Comparison of ENCODE assay signal across 1 mouse cellular context in genomic region chr1:162575098-162575497, GRCm38 (mm10).
TF ChIP-seq lines count a peak whose summit lies in the region.

No protein-coding gene starts in this region.

TF ChIP-seq in MEL, 35 proteins besides CTCF, POLR2A, EP300 and RAD21:
- TF ChIP-seq ELF1 (IDR thresholded peaks at IDR 0.05; ENCODE audit: low read depth, low read length) (no peak), USF1 (IDR thresholded peaks at IDR 0.05; ENCODE audit: low read depth, low read length) (no peak), TAL1 (IDR thresholded peaks at IDR 0.05; ENCODE audit: low read length) (no peak), POLR2AphosphoS2 (IDR thresholded peaks at IDR 0.05; ENCODE audit: low read length) (no peak), SIN3A (IDR thresholded peaks at IDR 0.05; ENCODE audit: low read length) (no peak), ZC3H11A (IDR thresholded peaks at IDR 0.05; ENCODE audit: low read depth, low read length) (no peak), E2F4 (IDR thresholded peaks at IDR 0.05; ENCODE audit: borderline replicate concordance, low read depth, low read length) (no peak), MAZ (IDR thresholded peaks at IDR 0.05; ENCODE audit: low read depth, low read length) (no peak), NELFE (IDR thresholded peaks at IDR 0.05; ENCODE audit: low read depth, low read length) (no peak)
